In genomic region chr12:11391244-11391949, GRCm38 (mm10) we compare ENCODE assay signal across 9 mouse cellular contexts. TPM values are rescaled to one million over a fixed set of nuclear protein-coding genes. Genes with fewer than 3 reads are reported as not detected.
DNase-seq lines count a peak whose midpoint lies in the region; ATAC-seq lines count a peak whose summit lies in the region.
"Had no signal": no experiment of that assay in that cellular context is flagged by ENCODE, and none has a peak within 500 bp of the region (broad histone marks: within the 10 kb centered on the region; RNA-seq: fewer than 3 reads in every experiment).

No protein-coding gene starts in this region.

- ATAC-seq in heart, embryonic 16.5 days (replicated peaks; ENCODE audit: extremely low read depth, insufficient read depth, low FRiP score): peak; percentile 87
- ATAC-seq in limb, embryonic 15.5 days (ENCODE audit: insufficient number of reproducible peaks, low FRiP score, low TSS enrichment, low read depth): peak; percentile 81; the same call in 1 of the 2 replicates

- H3K9ac ChIP-seq in heart, embryonic 16.5 days (ENCODE audit: low read length): no peak overlapping the region
- H3K9ac ChIP-seq in limb, embryonic 15.5 days: no peak overlapping the region

- H3K27ac ChIP-seq in heart, embryonic 16.5 days (ENCODE audit: low read length): peak overlapping the region; percentile 52
- peak overlapping the region; percentile 43; the same call in 1 of the 2 replicates for H3K27ac ChIP-seq in limb, embryonic 15.5 days

- peak; percentile 27 to 61 for DNase-seq in adrenal gland, adult (ENCODE audit: inconsistent age in 2 of 2, low spot score in 1 of 2)
- DNase-seq in adrenal gland, adult 8-10 months: no peak
- peak; percentile 10 for DNase-seq in ovary, postnatal 36 days (ENCODE audit: low spot score)
- DNase-seq in ovary, postnatal 10 days (ENCODE audit: low spot score): no peak
- DNase-seq in testis, postnatal 14 days (ENCODE audit: low spot score): peak; percentile 6
- DNase-seq in urinary bladder, postnatal 10 days (ENCODE audit: low spot score): no peak

- no peaks in the 10 kb centered on the region for H3K27me3 ChIP-seq in heart, embryonic 16.5 days (ENCODE audit: control insufficient read depth, insufficient read depth, low read length)
- H3K27me3 ChIP-seq in limb, embryonic 15.5 days: no peaks in the 10 kb centered on the region

- 0 out of 2 replicates have a peak, but pooled peaks cover 2% of the 10 kb centered on the region for H3K9me3 ChIP-seq in heart, embryonic 16.5 days (replicated peaks; ENCODE audit: control insufficient read depth, low read length)
- no peaks in the 10 kb centered on the region for H3K9me3 ChIP-seq in limb, embryonic 15.5 days

- WGBS in heart, embryonic 16.5 days: 20% methylated on average over 7 of the region's 7 CpGs
- WGBS in limb, embryonic 15.5 days: 24% methylated on average over 7 of the region's 7 CpGs

- H3K4me3 ChIP-seq in heart, embryonic 16.5 days (ENCODE audit: low read length): no peak overlapping the region
- H3K4me3 ChIP-seq in limb, embryonic 15.5 days: no peak overlapping the region

- H3K4me1 ChIP-seq in heart, embryonic 16.5 days (ENCODE audit: control insufficient read depth, insufficient read depth, low read length): peaks cover 15% of the 10 kb centered on the region
- H3K4me1 ChIP-seq in limb, embryonic 15.5 days: peaks cover 9% of the 10 kb centered on the region

- no peaks in the 10 kb centered on the region for H3K36me3 ChIP-seq in heart, embryonic 16.5 days (ENCODE audit: control insufficient read depth, insufficient read depth)
- no peaks in the 10 kb centered on the region for H3K36me3 ChIP-seq in limb, embryonic 15.5 days

- no peak overlapping the region for H3K4me2 ChIP-seq in heart, embryonic 16.5 days (ENCODE audit: low read depth, low read length)
- H3K4me2 ChIP-seq in limb, embryonic 15.5 days: no peak overlapping the region

RNA-seq across cellular contexts. Expression of gene Vsnl1, which starts 45.0 kb away (rescaled TPM):
- total RNA-seq in adrenal gland, adult 8-10 months (2022): 10 to 100 TPM; 52.9 to 74.7 (median 58.7) TPM
- 6.6 and 13.1 TPM in 2 replicates for polyA plus RNA-seq in heart, embryonic 16.5 days (2015; fragmentation: Nextera tagmentation; extraction: Ambion mirVana)
- polyA plus RNA-seq in limb, embryonic 15.5 days (2015; fragmentation: Nextera tagmentation; extraction: Ambion mirVana): 1.3 and 1.4 TPM in 2 replicates
- total RNA-seq: neutrophil, adult 5-6 weeks had no signal

Comparison
In these comparisons a context has a peak if more than half of its experiments do, and no peak if none do; other contexts are left out.
1. DNase-seq: peak in adrenal gland, adult (2 of 2), ovary, postnatal 36 days (single experiment) and testis, postnatal 14 days (single experiment); none in adrenal gland, adult 8-10 months (single experiment), ovary, postnatal 10 days (single experiment) and urinary bladder, postnatal 10 days (single experiment).